Mouse (Mus musculus) liver, embryonic 15.5 days (tissue): ENCODE results near the gene Klhl23. TPM values are rescaled to one million over a fixed set of nuclear protein-coding genes. Genes with fewer than 3 reads are reported as not detected.

Experiments used
- ATAC-seq: fragments of 200-750 bp; cut with Nextera tagmentation; 2 replicates; pipeline ENCODE4 v1.8.0; 2017; ENCODE audit warnings: moderate number of reproducible peaks, mild to moderate bottlenecking, moderate library complexity; ENCODE audit not compliant: insufficient read depth
- H3K27ac ChIP-seq: fragments of 300-500 bp; sonication (generic); replicated peaks from 2 replicates; pipeline ENCODE4 v1.5.1; 2015; ENCODE audit warnings: mild to moderate bottlenecking, inconsistent platforms
- H3K27me3 ChIP-seq: fragments of 300-500 bp; sonication (generic); 2 replicates; pipeline ENCODE4 v1.6.1; 2015; ENCODE audit warnings: mild to moderate bottlenecking, inconsistent platforms
- H3K36me3 ChIP-seq: fragments of 300-500 bp; sonication (generic); replicated peaks from 2 replicates; pipeline ENCODE4 v1.6.1; 2015; ENCODE audit warnings: moderate library complexity, mild to moderate bottlenecking, inconsistent platforms
- H3K4me1 ChIP-seq: fragments of 300-500 bp; sonication (generic); replicated peaks from 2 replicates; pipeline ENCODE4 v1.6.1; 2015; ENCODE audit warnings: inconsistent platforms
- H3K4me2 ChIP-seq: fragments of 300-500 bp; sonication (generic); 2 replicates; pipeline ENCODE4 v1.6.1; 2015; ENCODE audit warnings: moderate library complexity, mild to moderate bottlenecking, inconsistent platforms
- H3K4me3 ChIP-seq: fragments of 300-500 bp; sonication (generic); replicated peaks from 2 replicates; pipeline ENCODE4 v1.5.1; 2015; ENCODE audit warnings: mild to moderate bottlenecking, inconsistent platforms
- H3K9ac ChIP-seq: fragments of 300-500 bp; sonication (generic); 2 replicates; pipeline ENCODE4 v1.6.1; 2015; ENCODE audit warnings: moderate library complexity, mild to moderate bottlenecking, inconsistent platforms
- H3K9me3 ChIP-seq: fragments of 300-500 bp; sonication (generic); replicated peaks from 2 replicates; pipeline ENCODE4 v1.6.1; 2016; ENCODE audit warnings: inconsistent platforms
- WGBS: fragments of 180-500 bp; shearing (Covaris S2); methylation state at CpG from one replicate; pipeline ENCODE4 v1.1.7; 2015; ENCODE audit warnings: mixed read lengths; ENCODE audit not compliant: insufficient replicate concordance; 5-methylcytosine and 5-hydroxymethylcytosine counted together
- polyA plus RNA-seq: library from polyadenylated mRNA; unstranded; fragments of >200 nt; fragmentation: Nextera tagmentation; extraction: Ambion mirVana; gene quantifications from 2 replicates; pipeline ENCODE4 v1.2.1, GENCODE M21; 2015

The Klhl23 gene
- polyA plus RNA-seq, 1 experiment from 2014 or later, result 19.4 TPM

GRCm38 (mm10) chr2:69830116-69830515 is 8.4 kb downstream of the Klhl23 start:
- no peaks in the 10 kb centered on the region for H3K9me3 ChIP-seq
- 66% methylated on average over 8 of the region's 8 CpGs for WGBS
- ATAC-seq, result no peak
- no peaks in the 10 kb centered on the region for H3K27me3 ChIP-seq
- no peak overlapping the region for H3K4me3 ChIP-seq
- no peak overlapping the region for H3K4me2 ChIP-seq
- H3K4me1 ChIP-seq, result peaks cover 31% of the 10 kb centered on the region
- no peak overlapping the region for H3K27ac ChIP-seq
- H3K9ac ChIP-seq, result no peak overlapping the region
- peaks cover 73% of the 10 kb centered on the region for H3K36me3 ChIP-seq

DNA sequence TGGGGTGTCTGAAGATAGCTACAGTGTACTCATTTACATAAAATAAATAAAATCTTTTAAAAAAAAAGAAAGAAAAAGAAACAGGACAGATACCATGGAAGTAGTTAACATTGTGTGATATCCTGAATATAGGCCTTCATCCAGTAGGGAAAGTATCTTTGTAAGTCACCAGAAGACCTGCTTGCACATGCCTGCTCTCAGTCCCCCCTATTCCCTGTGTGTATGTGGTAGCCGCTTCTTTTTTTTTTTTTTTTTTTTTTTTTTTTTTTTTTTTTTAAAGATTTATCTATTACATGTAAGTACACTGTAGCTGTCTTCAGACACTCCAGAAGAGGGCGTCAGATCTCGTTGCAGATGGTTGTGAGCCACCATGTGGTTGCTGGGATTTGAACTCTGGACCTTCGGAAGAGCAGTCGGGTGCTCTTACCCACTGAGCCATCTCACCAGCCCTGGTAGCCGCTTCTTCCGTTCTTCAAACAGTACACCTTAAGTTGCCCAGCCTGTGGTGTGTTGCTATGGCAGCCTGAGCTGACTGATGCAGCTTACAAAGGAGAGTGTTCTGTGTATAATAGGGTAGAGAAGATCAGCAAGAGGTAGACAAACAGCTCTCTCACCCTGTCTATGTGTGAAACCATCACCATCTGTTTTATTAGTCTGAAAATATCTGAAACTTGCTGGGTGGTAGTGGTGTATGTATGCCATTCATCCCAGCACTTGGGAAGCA is 15.7 kb downstream of the Klhl23 start:
- Histone ChIP-seq H3K4me2 (no peak overlapping the region), H3K27ac (no peak overlapping the region), H3K9me3 (no peaks in the 10 kb centered on the region), H3K27me3 (no peaks in the 10 kb centered on the region), H3K36me3 (peaks cover 43% of the 10 kb centered on the region), H3K4me3 (no peak overlapping the region), H3K9ac (no peak overlapping the region), H3K4me1 (no peaks in the 10 kb centered on the region; the same call in 1 of the 2 replicates)
- ATAC-seq, result 0 out of 2 replicates have a peak, but pooled peaks have one; percentile 18
- 73% methylated on average over 7 of the region's 7 CpGs for WGBS

DNA sequence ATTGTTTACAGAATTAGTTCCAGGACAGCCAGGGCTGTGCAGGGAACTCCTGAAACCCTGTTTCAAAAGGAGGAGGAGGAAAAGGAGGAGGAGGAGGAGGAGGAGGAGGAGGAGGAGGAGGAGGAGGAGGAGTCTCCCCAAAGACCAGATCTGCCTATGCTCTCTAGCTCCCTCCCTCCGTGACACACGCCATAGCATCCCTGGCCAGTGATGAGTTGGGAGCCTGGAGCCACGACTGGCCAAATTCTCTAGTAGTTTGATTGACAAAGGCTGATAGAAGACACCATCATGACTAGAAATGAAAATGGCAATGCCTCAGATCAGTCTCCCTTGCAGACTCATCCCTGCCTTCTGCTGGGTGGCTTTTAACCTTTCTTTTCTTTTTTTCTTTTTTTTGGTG is 16.3 kb downstream of the Klhl23 start:
- H3K4me2 ChIP-seq, result no peak overlapping the region
- H3K4me1 ChIP-seq, result no peaks in the 10 kb centered on the region; the same call in 1 of the 2 replicates
- 0 out of 2 replicates have a peak, but pooled peaks have one; percentile 44 for ATAC-seq
- no peak overlapping the region for H3K27ac ChIP-seq
- H3K9ac ChIP-seq, result no peak overlapping the region
- H3K9me3 ChIP-seq, result no peaks in the 10 kb centered on the region
- H3K27me3 ChIP-seq, result no peaks in the 10 kb centered on the region
- peaks cover 37% of the 10 kb centered on the region for H3K36me3 ChIP-seq
- no peak overlapping the region for H3K4me3 ChIP-seq
- WGBS, result 41% methylated on average over 3 of the region's 3 CpGs

DNA sequence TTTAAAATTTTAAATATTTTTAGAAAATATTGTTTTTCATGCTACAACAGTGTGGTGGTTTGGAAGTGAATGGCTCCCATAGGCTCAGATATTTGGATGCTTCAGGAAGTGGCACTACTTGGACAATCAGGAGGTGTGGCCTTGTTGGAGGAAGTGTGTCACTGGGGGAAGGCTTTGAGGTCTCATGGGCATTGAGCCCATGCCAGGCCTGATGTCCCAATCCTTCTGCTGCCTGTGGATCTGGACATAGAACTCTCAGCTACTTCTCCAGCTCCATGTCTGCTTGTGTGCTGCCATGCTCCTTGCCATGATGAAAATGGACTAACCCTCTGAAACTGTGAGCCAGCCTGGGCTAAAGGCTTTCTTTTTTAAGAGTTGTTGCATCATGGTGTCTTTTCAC is 17.0 kb downstream of the Klhl23 start:
- H3K9ac ChIP-seq, result no peak overlapping the region
- no peaks in the 10 kb centered on the region for H3K9me3 ChIP-seq
- ATAC-seq, result no peak
- H3K27ac ChIP-seq, result no peak overlapping the region
- H3K4me3 ChIP-seq, result no peak overlapping the region
- H3K4me1 ChIP-seq, result no peaks in the 10 kb centered on the region; the same call in 1 of the 2 replicates
- H3K4me2 ChIP-seq, result no peak overlapping the region
- H3K36me3 ChIP-seq, result peaks cover 30% of the 10 kb centered on the region
- no peaks in the 10 kb centered on the region for H3K27me3 ChIP-seq

GRCm38 (mm10) chr2:69840261-69840660 is 18.5 kb downstream of the Klhl23 start:
- Histone ChIP-seq H3K27ac (no peak overlapping the region), H3K27me3 (no peaks in the 10 kb centered on the region), H3K4me1 (no peaks in the 10 kb centered on the region; the same call in 1 of the 2 replicates), H3K4me3 (no peak overlapping the region), H3K9ac (no peak overlapping the region), H3K4me2 (no peak overlapping the region), H3K36me3 (peaks cover 17% of the 10 kb centered on the region), H3K9me3 (no peaks in the 10 kb centered on the region)
- WGBS, result 38% methylated on average over 6 of the region's 6 CpGs
- ATAC-seq, result no peak

GRCm38 (mm10) chr2:69849215-69849614 is 27.5 kb downstream of the Klhl23 start:
- 61% methylated on average over 6 of the region's 6 CpGs for WGBS
- no peak overlapping the region for H3K27ac ChIP-seq
- no peak for ATAC-seq
- H3K36me3 ChIP-seq, result no peaks in the 10 kb centered on the region
- H3K27me3 ChIP-seq, result no peaks in the 10 kb centered on the region
- H3K4me3 ChIP-seq, result no peak overlapping the region
- H3K4me2 ChIP-seq, result no peak overlapping the region
- H3K9ac ChIP-seq, result no peak overlapping the region
- peaks cover 10% of the 10 kb centered on the region for H3K4me1 ChIP-seq
- no peaks in the 10 kb centered on the region for H3K9me3 ChIP-seq

- no peaks in the 10 kb centered on the region for H3K9me3 ChIP-seq
- no peak overlapping the region for H3K9ac ChIP-seq
- H3K4me1 ChIP-seq, result peaks cover 26% of the 10 kb centered on the region
- H3K4me2 ChIP-seq, result no peak overlapping the region
- H3K27me3 ChIP-seq, result no peaks in the 10 kb centered on the region
- H3K4me3 ChIP-seq, result no peak overlapping the region
- H3K36me3 ChIP-seq, result no peaks in the 10 kb centered on the region
- peak; percentile 77 for ATAC-seq
- H3K27ac ChIP-seq, result no peak overlapping the region
- WGBS, result 42% methylated on average over 2 of the region's 2 CpGs
Observed at GRCm38 (mm10) chr2:69851427-69852058, 29.8 kb downstream of the Klhl23 start.

DNA sequence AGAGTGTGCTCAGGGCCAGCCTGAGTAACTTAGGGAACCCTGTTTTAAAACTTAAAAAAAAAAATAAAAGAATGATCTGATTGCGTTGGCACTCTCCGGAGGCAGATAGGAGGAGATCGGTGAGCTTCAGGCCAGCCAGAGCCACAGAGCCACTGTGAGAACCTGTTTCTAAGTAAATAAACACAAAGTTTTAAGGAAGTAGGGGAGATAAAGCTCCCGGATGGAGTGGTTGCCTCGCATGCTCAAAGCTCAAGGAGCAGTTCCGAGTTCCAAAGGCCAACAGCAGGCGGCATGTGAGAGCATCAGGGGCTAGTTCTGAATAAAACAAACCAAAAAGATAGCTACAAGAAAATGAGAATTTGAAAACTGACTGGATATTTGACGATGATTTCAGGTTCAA is 34.6 kb downstream of the Klhl23 start:
- H3K27me3 ChIP-seq, result no peaks in the 10 kb centered on the region
- ATAC-seq, result no peak
- H3K27ac ChIP-seq, result 0 out of 2 replicates have a peak overlapping the region, but pooled peaks have one; percentile 24
- 15% methylated on average over 8 of the region's 8 CpGs for WGBS
- H3K4me2 ChIP-seq, result no peak overlapping the region
- H3K9ac ChIP-seq, result no peak overlapping the region
- H3K4me3 ChIP-seq, result no peak overlapping the region
- no peaks in the 10 kb centered on the region for H3K9me3 ChIP-seq
- H3K4me1 ChIP-seq, result peaks cover 33% of the 10 kb centered on the region
- no peaks in the 10 kb centered on the region for H3K36me3 ChIP-seq

DNA sequence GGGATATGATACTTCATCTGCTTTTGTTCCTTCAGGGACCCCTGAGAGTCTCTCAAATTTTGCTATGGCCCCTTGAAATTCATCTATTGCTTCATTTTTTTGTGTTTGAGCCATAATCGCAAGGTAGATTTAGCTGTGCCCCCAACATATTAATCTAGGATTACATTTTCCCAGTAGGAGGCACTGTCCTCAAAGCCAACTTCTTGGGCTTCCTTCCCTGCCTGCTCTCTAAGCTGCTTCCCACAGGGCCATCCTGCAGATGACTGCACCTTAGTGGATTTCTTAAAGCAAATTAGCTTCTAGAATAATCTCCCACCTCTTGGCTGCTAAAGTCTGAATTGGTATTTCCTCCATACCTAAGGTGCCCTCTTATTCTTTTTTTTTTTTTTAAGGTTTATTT is 36.1 kb downstream of the Klhl23 start:
- Histone ChIP-seq H3K4me2 (no peak overlapping the region), H3K9me3 (no peaks in the 10 kb centered on the region), H3K4me3 (no peak overlapping the region), H3K4me1 (peaks cover 32% of the 10 kb centered on the region), H3K27ac (no peak overlapping the region), H3K27me3 (no peaks in the 10 kb centered on the region), H3K36me3 (no peaks in the 10 kb centered on the region), H3K9ac (no peak overlapping the region)
- 59% methylated on average over 1 of the region's 1 CpGs for WGBS
- ATAC-seq, result no peak

DNA sequence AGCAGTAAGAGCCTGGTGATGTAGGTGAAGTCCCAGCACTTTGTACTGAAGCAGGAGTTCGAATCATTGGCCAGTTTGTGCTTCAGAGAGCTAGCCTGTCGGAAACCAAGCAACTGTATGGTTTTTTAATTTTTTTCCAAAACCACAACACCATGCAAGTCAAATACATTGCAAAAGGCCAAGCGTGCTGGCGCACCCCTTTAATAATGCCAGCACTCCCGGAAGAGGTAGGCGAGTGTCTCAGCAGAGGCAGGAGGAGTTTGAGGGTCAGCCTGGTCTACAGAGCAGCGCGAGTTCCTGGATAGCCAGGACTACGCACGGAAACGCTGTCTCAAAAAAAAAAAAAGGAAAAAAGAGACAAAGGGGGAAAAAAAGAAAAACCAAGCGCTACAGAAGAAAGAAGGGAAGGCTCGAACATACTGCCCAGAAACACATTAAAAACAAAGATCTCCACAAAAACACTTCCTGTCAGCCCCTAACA is 39.3 kb downstream of the Klhl23 start:
- 2% methylated on average over 13 of the region's 13 CpGs for WGBS
- Histone ChIP-seq H3K4me2 (peak overlapping the region; percentile 86), H3K9ac (peak overlapping the region; percentile 99), H3K9me3 (no peaks in the 10 kb centered on the region), H3K27ac (peak overlapping the region; percentile 91), H3K36me3 (peaks cover 20% of the 10 kb centered on the region), H3K27me3 (no peaks in the 10 kb centered on the region), H3K4me1 (peaks cover 32% of the 10 kb centered on the region), H3K4me3 (peak overlapping the region; percentile 95)
- peak; percentile 71 for ATAC-seq

- Histone ChIP-seq H3K9me3 (no peaks in the 10 kb centered on the region), H3K36me3 (peaks cover 25% of the 10 kb centered on the region), H3K4me2 (peak within 1 kb of the TSS; percentile 86), H3K4me1 (peaks cover 28% of the 10 kb centered on the region), H3K9ac (peak within 1 kb of the TSS; percentile 99), H3K27me3 (no peaks in the 10 kb centered on the region), H3K27ac (peak within 1 kb of the TSS; percentile 91), H3K4me3 (peak within 1 kb of the TSS; percentile 95)
- under 1% methylated on average over 66 of the region's 66 CpGs for WGBS
- ATAC-seq, result peak; percentile 95
Observed at GRCm38 (mm10) chr2:69861485-69862091, 39.8 kb downstream of the Klhl23 start, which contains the start of gene Ssb. TSS of gene Ssb (plus strand) at chr2:69861562.
